Mouse (Mus musculus): ENCODE measurements at regions not wholly inside any gene's neighbourhood (a gene's known extent, or its start where the extent isn't known, plus 50 kb on each side); places are given as distances from the start of the nearest gene placed in this dataset.

- no peak for TF ChIP-seq CTCF (IDR thresholded peaks at IDR 0.05; ENCODE audit: low read depth)
- TF ChIP-seq EP300 (IDR thresholded peaks at IDR 0.05; ENCODE audit: low read depth) = no peak
Measured at GRCm38 (mm10) chr2:30721048-30721461, 82.4 kb downstream of the 1700001O22Rik start.
